Mouse (Mus musculus) lung, adult 2 months (tissue): Measurements from ENCODE around the gene Lap3. TPM values are rescaled to one million over a fixed set of nuclear protein-coding genes. Genes with fewer than 3 reads are reported as not detected.

Source experiments
- DNase-seq: peaks from one replicate; pipeline ENCODE4 v3.0.0; 2022
- H3K4me1 ChIP-seq: fragments of 200-500 bp; 2 replicates; pipeline ENCODE4 v1.6.1; 2011; ENCODE audit warnings: low read length; ENCODE audit not compliant: control insufficient read depth, insufficient read depth
- H3K4me3 ChIP-seq: fragments of 200-500 bp; replicated peaks from 2 replicates; pipeline ENCODE3; 2011; ENCODE audit warnings: low read depth, mild to moderate bottlenecking, control low read depth, low read length; ENCODE audit errors: extremely low read depth
- CTCF ChIP-seq: fragments of 200-500 bp; IDR thresholded peaks from 2 replicates; pipeline ENCODE4 v1.5.1; 2011; ENCODE audit warnings: mild to moderate bottlenecking, low read length, control low read depth; ENCODE audit not compliant: insufficient read depth
- POLR2A ChIP-seq: fragments of 200-500 bp; IDR thresholded peaks from 2 replicates; pipeline ENCODE4 v1.6.1; 2011; ENCODE audit warnings: low read depth, mild to moderate bottlenecking, control low read depth, low read length, borderline replicate concordance; ENCODE audit errors: extremely low read depth
- WGBS: fragments of 180-500 bp; shearing (Covaris S2); methylation state at CpG from one replicate; pipeline ENCODE4 v1.1.7; 2018; 5-methylcytosine and 5-hydroxymethylcytosine counted together
- polyA plus RNA-seq: library from polyadenylated mRNA; depleted of rRNA; stranded (reverse); fragments of >200 nt; gene quantifications from 2 replicates; pipeline ENCODE4 v1.2.3, GENCODE M21; 2012

Lap3 gene
- polyA plus RNA-seq, 1 experiment = 14.7 TPM

- no peak for DNase-seq
- Histone ChIP-seq H3K4me3 (no peak overlapping the region), H3K4me1 (no peaks in the 10 kb centered on the region)
- TF ChIP-seq POLR2A = no peak
- TF ChIP-seq CTCF = no peak
- WGBS = 93% methylated on average over 10 of the region's 10 CpGs
These were observed 22.1 kb downstream of the Lap3 start for GRCm38 (mm10) chr5:45515151-45515743.

DNA sequence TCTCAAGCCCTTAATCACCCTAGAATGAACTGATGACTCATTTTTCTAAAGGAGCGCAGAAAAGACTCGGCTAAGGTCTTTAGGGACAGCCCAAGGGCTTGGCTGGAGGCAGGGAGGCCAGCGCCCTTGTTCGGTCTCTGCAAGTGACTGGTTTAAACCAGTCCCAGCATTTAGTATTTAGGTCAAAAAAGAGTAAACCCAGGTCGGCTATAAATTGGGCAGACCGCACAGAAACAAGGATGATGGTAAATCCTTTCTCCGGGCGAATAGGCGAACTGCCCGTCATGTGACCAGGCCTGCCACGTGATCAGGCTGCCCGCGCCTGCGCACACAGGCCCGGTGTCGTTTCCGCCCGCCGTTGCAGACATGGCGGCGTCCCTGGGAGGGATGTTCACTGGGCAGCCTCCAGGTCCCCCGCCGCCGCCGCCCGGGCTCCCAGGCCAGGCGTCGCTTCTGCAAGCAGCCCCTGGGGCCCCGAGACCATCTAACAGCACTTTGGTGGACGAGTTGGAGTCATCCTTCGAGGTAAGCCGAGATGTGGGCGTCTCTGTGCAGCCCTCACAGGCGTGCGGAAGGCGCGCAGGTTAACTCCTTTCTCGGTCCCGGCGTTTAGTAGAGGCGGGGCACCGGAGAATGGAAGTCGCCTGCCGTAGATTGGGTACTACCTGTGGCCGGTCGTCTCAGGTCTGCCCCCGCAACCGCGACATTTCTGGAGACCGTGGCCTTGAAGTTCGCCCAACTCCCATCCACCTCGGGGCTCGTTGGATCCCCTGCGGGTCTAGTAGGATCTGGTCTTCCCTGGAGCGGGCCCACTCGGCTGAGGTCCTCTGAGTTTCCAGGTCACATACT, 27.0 kb downstream of the Lap3 start, which contains the start of gene Med28:
Gene Med28, plus strand, starts transcription at position 270 of the 849 bp plus-strand sequence.
- WGBS = 2% methylated on average over 56 of the region's 56 CpGs
- peak; percentile 94 for DNase-seq
- Histone ChIP-seq H3K4me1 (peaks cover 2% of the 10 kb centered on the region; the same call in 1 of the 2 replicates), H3K4me3 (peak within 1 kb of the TSS; percentile 97)
- TF ChIP-seq CTCF = no peak
- TF ChIP-seq POLR2A = peak; percentile 81

- WGBS = 8% methylated on average over 5 of the region's 5 CpGs
- DNase-seq = no peak
These were observed 27.6 kb downstream of the Lap3 start for GRCm38 (mm10) chr5:45520809-45521110.

GRCm38 (mm10) chr5:45521601-45522000, 28.4 kb downstream of the Lap3 start:
- WGBS = 81% methylated on average over 6 of the region's 6 CpGs
- H3K4me1 ChIP-seq = peaks cover 2% of the 10 kb centered on the region; the same call in 1 of the 2 replicates
- no peak overlapping the region for H3K4me3 ChIP-seq
- no peak for TF ChIP-seq CTCF
- no peak for TF ChIP-seq POLR2A
- no peak for DNase-seq

More at GRCm38 (mm10) chr5:45520809-45521110, 27.6 kb downstream of the Lap3 start:
- no peak for TF ChIP-seq POLR2A
- TF ChIP-seq CTCF = no peak
- Histone ChIP-seq H3K4me3 (peak overlapping the region; percentile 97), H3K4me1 (peaks cover 2% of the 10 kb centered on the region; the same call in 1 of the 2 replicates)

DNA sequence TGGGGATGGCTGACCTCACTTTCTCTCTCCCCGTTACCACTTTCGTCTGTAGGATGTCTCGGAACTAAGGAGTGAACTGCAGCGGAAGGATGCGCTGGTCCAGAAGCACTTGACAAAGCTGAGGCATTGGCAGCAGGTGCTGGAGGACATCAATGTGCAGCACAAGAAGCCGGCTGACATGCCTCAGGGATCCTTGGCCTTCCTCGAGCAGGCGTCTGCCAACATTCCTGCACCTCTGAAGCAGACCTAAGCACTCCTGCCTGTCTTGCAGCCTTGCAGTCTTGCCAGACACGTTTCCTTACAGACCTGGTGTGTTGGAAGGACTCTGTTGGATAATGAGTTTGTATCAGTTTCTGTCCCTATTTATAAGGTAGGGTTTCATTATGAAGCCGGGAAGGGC, 31.9 kb downstream of the Lap3 start:
- Histone ChIP-seq H3K4me1 (peaks cover 2% of the 10 kb centered on the region; the same call in 1 of the 2 replicates), H3K4me3 (no peak overlapping the region)
- DNase-seq = no peak
- WGBS = 92% methylated on average over 10 of the region's 10 CpGs
- TF ChIP-seq POLR2A = no peak
- no peak for TF ChIP-seq CTCF

DNA sequence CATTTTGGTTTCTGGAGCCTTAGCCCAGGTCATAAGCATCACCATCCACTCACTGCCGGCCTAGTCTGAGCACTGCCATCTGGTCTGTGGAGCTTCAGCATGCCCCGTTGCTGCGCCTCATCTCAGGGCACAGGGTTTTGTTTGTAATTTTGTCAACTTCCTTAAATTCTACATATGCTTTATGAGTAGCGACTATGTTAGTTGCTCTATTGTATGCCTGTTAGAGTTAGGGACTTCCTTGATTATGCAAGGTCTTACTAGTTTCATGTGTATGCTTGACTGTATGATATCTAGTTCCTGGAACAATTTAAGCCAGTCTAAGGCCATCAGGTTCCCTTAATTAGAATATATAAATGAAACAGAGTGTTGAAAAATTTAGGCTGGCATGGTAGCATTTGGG, 33.2 kb downstream of the Lap3 start:
- TF ChIP-seq CTCF (no peak), POLR2A (no peak)
- no peak overlapping the region for H3K4me3 ChIP-seq
- H3K4me1 ChIP-seq = no peaks in the 10 kb centered on the region
- DNase-seq = no peak
- WGBS = 86% methylated on average over 4 of the region's 4 CpGs

- Histone ChIP-seq H3K4me1 (no peaks in the 10 kb centered on the region; the same call in 1 of the 2 replicates), H3K4me3 (no peak overlapping the region)
- TF ChIP-seq CTCF (no peak), POLR2A (no peak)
- WGBS = 85% methylated on average over 3 of the region's 3 CpGs
- no peak for DNase-seq
These were observed 36.5 kb downstream of the Lap3 start for GRCm38 (mm10) chr5:45529696-45530095.

GRCm38 (mm10) chr5:45534319-45535098, 41.3 kb downstream of the Lap3 start:
- WGBS = 7% methylated on average over 16 of the region's 17 CpGs
- TF ChIP-seq POLR2A (no peak), CTCF (peak; percentile 46)
- Histone ChIP-seq H3K4me3 (no peak overlapping the region), H3K4me1 (no peaks in the 10 kb centered on the region; the same call in 1 of the 2 replicates)
- peak; percentile 56 for DNase-seq

GRCm38 (mm10) chr5:45535177-45535576, 42.0 kb downstream of the Lap3 start:
- DNase-seq = no peak
- H3K4me3 ChIP-seq = no peak overlapping the region

More at GRCm38 (mm10) chr5:45535177-45535576, 42.0 kb downstream of the Lap3 start:
- TF ChIP-seq POLR2A (no peak), CTCF (no peak)
- H3K4me1 ChIP-seq = no peaks in the 10 kb centered on the region; the same call in 1 of the 2 replicates
- WGBS = 63% methylated on average over 4 of the region's 4 CpGs
